Mouse (Mus musculus) hindbrain, postnatal 0 days (tissue): ENCODE measurements around the gene Gprc5b. TPM values are rescaled to one million over a fixed set of nuclear protein-coding genes. Genes with fewer than 3 reads are reported as not detected.
A peak's percentile ranks its signal among the peaks of the same experiment; 100 is the strongest.

Source experiments
- ATAC-seq: fragments of 200-750 bp; cut with Nextera tagmentation; 2 replicates; pipeline ENCODE4 v1.8.0; 2017; ENCODE audit warnings: mild to moderate bottlenecking, moderate TSS enrichment, moderate library complexity
- DNase-seq: peaks from one replicate; pipeline ENCODE4 v3.0.0-alpha.2; 2015; ENCODE audit warnings: low spot score
- H3K27ac ChIP-seq: fragments of 300-500 bp; sonication (generic); 2 replicates; pipeline ENCODE4 v1.5.1; 2014; ENCODE audit warnings: mild to moderate bottlenecking
- H3K27me3 ChIP-seq: fragments of 300-500 bp; sonication (generic); 2 replicates; pipeline ENCODE4 v1.6.1; 2014; ENCODE audit warnings: low read length, mixed read lengths; ENCODE audit not compliant: insufficient read depth
- H3K36me3 ChIP-seq: fragments of 300-500 bp; sonication (generic); 2 replicates; pipeline ENCODE4 v1.6.1; 2014; ENCODE audit warnings: low read length, mixed read lengths; ENCODE audit not compliant: insufficient read depth
- H3K4me1 ChIP-seq: fragments of 300-500 bp; sonication (generic); 2 replicates; pipeline ENCODE4 v1.6.1; 2014; ENCODE audit warnings: antibody characterized with exemption, low read length, mixed read lengths; ENCODE audit not compliant: insufficient read depth
- H3K4me2 ChIP-seq: fragments of 300-500 bp; sonication (generic); 2 replicates; pipeline ENCODE4 v1.6.1; 2014; ENCODE audit warnings: low read depth, mild to moderate bottlenecking, low read length, moderate library complexity, mixed read lengths
- H3K4me3 ChIP-seq: fragments of 300-500 bp; sonication (generic); 2 replicates; pipeline ENCODE4 v1.5.1; 2014; ENCODE audit warnings: low read length
- H3K9ac ChIP-seq: fragments of 300-500 bp; sonication (generic); replicated peaks from 2 replicates; pipeline ENCODE4 v1.6.1; 2014; ENCODE audit warnings: mild to moderate bottlenecking, low read length, moderate library complexity, mixed read lengths
- H3K9me3 ChIP-seq: fragments of 300-500 bp; sonication (generic); 2 replicates; pipeline ENCODE4 v1.6.1; 2016; ENCODE audit warnings: low read length, mixed read lengths
- CTCF ChIP-seq: IDR thresholded peaks from 2 replicates; pipeline ENCODE4 v1.5.1; 2016; ENCODE audit warnings: antibody characterized with exemption, control low read depth, low read depth
- WGBS: fragments of 180-500 bp; shearing (Covaris S2); extraction: QIAGEN DNeasy Blood & Tissue Kit; methylation state at CpG from one replicate; pipeline ENCODE4 v1.1.7; 2014; 5-methylcytosine and 5-hydroxymethylcytosine counted together
- polyA plus RNA-seq: library from polyadenylated mRNA; unstranded; fragments of >200 nt; fragmentation: Nextera tagmentation; extraction: Ambion mirVana; gene quantifications from 2 replicates; pipeline ENCODE4 v1.2.1, GENCODE M21; 2015
- total RNA-seq: library from RNA; depleted of rRNA; stranded (reverse); fragments of >200 nt; gene quantifications from 2 replicates; pipeline ENCODE4 v1.2.3, GENCODE M21; 2014

The Gprc5b gene
- total and polyA plus RNA-seq, 2 experiments from 2014 or later = 9.5 to 56.9 TPM

DNA sequence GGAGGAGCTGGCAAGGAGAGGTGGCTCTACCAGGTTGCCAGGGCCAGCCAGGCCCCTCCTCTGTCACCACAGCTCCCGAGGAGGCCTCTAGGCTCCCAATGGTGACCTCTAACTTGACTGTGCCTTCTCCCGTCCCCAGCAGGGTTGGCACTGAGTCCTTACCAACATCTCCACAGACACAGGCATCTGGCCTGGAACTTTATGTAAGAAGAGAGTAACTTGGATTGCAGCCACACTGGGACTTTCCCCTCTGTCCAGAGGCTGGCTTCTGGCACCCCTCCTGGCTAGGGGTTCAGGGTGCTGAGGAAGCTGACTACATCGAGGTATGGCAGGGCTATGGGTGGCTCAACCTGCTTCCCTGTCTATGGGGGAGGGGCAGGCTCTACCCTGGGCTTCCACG lies 13.7 kb downstream of the Gprc5b start:
- Histone ChIP-seq H3K27me3 (no peaks in the 10 kb centered on the region), H3K4me1 (peaks cover 26% of the 10 kb centered on the region), H3K4me2 (no peak overlapping the region), H3K9ac (no peak overlapping the region), H3K27ac (no peak overlapping the region), H3K36me3 (no peaks in the 10 kb centered on the region), H3K4me3 (no peak overlapping the region), H3K9me3 (no peaks in the 10 kb centered on the region)
- no peak for TF ChIP-seq CTCF
- ATAC-seq (peak; percentile 24; the same call in 1 of the 2 replicates), DNase-seq (peak; percentile 64)
- whole genome bisulfite sequencing = 50% methylated on average over 4 of the region's 4 CpGs

DNA sequence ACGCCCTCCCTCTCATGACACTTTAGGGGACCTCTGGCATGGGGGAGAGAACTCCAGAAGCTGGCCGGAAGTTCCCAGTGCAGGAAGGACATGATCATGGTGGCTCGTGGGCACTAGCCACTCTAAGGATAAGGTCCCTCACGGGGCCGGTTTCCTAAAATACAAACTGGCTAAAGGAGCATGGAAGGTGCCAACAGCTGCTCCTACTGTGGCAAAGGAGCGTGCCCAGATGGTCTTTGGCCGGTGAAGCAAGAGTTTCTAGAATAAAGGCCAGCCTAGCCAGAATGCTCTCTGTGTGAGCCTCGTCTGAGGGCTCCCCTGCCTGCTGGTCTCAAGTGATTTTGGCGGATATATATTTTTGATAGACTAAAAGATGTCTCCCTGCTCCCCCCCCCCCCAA lies 15.3 kb downstream of the Gprc5b start:
- H3K9me3 ChIP-seq = no peaks in the 10 kb centered on the region
- peaks cover 32% of the 10 kb centered on the region for H3K4me1 ChIP-seq
- no peak overlapping the region for H3K4me2 ChIP-seq
- no peaks in the 10 kb centered on the region for H3K36me3 ChIP-seq
- H3K4me3 ChIP-seq = no peak overlapping the region
- DNase-seq (peak; percentile 43), ATAC-seq (no peak)
- H3K9ac ChIP-seq = no peak overlapping the region
- no peaks in the 10 kb centered on the region for H3K27me3 ChIP-seq
- no peak overlapping the region for H3K27ac ChIP-seq
- no peak for TF ChIP-seq CTCF
- 58% methylated on average over 9 of the region's 9 CpGs for WGBS

DNA sequence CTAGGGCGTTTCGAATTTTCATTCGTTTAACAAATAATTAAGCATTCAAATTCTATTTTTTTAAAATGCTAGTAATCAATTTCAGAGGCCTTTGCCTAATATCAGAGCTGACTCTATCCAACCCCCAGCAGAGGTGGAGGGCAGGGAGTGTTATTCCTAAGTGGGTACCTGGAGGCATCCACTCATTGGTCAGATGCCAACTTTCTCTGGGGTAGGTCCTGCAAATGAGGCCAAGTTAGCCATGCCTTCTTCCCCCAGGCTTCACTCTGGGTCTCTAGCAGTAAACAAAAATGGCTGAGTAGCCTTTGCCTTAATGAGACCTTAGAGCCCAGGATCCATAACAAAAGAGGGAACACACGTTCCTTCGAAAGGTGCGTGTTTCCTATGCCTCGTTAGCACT lies 15.9 kb downstream of the Gprc5b start:
- Histone ChIP-seq H3K27ac (no peak overlapping the region), H3K9me3 (no peaks in the 10 kb centered on the region), H3K9ac (no peak overlapping the region), H3K4me1 (peaks cover 28% of the 10 kb centered on the region), H3K36me3 (no peaks in the 10 kb centered on the region), H3K27me3 (no peaks in the 10 kb centered on the region), H3K4me2 (no peak overlapping the region), H3K4me3 (no peak overlapping the region)
- DNase-seq (no peak), ATAC-seq (no peak)
- 80% methylated on average over 7 of the region's 7 CpGs for WGBS
- no peak for TF ChIP-seq CTCF

DNA sequence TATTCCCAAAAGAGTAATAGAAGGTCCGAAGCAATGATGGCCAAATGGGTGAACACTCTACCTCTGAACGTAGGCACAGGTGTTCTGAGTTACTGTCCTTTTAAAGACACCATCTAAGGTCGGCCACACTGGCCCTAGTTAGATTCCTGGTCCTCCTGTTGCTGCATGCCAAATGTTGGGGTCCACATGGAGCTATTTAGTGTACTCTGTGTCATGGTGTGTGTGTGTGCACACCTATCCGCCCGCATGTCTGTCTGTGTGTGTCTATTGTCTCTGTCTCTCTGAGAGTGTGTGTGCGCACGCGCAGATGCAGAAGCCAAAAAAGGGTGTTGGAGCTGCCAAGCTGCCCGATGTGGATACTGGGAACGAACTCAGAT lies 17.9 kb downstream of the Gprc5b start:
- Histone ChIP-seq H3K9me3 (no peaks in the 10 kb centered on the region), H3K4me1 (peaks cover 34% of the 10 kb centered on the region), H3K27me3 (no peaks in the 10 kb centered on the region), H3K9ac (no peak overlapping the region), H3K36me3 (no peaks in the 10 kb centered on the region), H3K27ac (peak overlapping the region; percentile 78), H3K4me3 (no peak overlapping the region), H3K4me2 (0 out of 2 replicates have a peak overlapping the region, but pooled peaks have one; percentile 41)
- ATAC-seq = no peak
- TF ChIP-seq CTCF = no peak
- 58% methylated on average over 10 of the region's 10 CpGs for WGBS
- DNase-seq = no peak

DNA sequence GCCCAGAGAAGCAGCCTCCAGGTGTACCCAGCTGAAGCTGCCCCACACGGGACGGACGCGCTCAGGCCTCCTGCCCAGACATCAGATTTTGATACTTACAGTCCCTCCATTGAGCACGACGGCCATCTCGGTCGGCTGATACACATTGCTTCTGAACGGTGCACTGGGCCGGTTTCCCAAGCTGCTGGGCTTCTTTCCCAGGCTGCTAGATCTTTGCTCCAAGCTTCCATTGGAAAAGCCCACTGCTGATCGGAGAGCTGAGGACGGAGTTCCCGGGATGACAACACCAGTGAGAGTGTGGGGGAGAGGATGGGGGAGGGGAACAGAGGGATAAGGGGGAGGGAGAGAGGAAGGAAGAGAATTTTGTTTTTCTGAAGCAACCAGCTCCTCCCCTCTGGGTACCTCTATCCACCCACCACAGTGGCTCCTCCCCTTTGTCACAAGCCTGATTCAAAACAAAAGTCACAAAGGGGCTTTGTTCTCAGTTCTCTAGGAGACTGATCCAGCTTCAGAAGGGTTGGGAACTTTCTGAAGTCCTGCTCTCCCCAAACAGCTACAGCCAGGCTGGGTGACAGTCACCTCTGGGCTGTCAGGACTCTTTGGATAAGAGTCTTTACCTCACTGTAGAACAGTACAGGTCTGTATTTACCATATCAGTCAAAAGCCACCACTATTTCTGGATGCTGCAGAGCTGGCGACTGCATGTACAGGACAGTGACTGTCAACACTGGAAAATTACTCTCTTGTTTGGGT lies 18.4 kb downstream of the Gprc5b start:
- Histone ChIP-seq H3K27ac (peak overlapping the region; percentile 78), H3K9me3 (no peaks in the 10 kb centered on the region), H3K9ac (0 out of 2 replicates have a peak overlapping the region, but pooled peaks have one; percentile 24), H3K27me3 (no peaks in the 10 kb centered on the region), H3K4me2 (peak overlapping the region; percentile 41), H3K36me3 (no peaks in the 10 kb centered on the region), H3K4me3 (no peak overlapping the region), H3K4me1 (peaks cover 30% of the 10 kb centered on the region)
- DNase-seq (peak; percentile 69), ATAC-seq (peak; percentile 81)
- 20% methylated on average over 14 of the region's 14 CpGs for WGBS
- no peak for TF ChIP-seq CTCF

DNA sequence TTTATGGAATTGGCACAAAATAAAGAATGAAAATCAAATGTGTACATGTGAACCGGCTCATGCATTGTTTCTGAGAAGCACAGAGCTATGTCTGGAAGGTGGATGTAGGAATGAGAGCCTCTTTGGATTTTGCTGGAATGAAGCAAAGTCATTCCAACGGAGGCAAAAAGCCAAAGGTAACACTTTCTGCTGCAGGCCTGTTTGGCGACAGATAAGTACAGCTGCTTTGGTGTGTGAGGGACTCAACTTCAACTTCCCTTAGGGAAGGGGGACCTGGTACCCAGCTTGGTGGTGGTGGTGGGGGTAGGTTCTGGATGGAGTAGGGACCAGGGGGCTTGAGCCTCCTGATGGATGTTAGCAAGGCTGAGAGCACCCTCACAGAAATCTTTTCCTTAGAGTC lies 19.2 kb downstream of the Gprc5b start:
- H3K36me3 ChIP-seq = no peaks in the 10 kb centered on the region
- no peak for TF ChIP-seq CTCF
- WGBS = 65% methylated on average over 3 of the region's 3 CpGs
- H3K27ac ChIP-seq = peak overlapping the region; percentile 78
- H3K4me3 ChIP-seq = no peak overlapping the region
- no peak for ATAC-seq
- no peak for DNase-seq
- peak overlapping the region; percentile 41 for H3K4me2 ChIP-seq
- no peaks in the 10 kb centered on the region for H3K9me3 ChIP-seq
- 0 out of 2 replicates have a peak overlapping the region, but pooled peaks have one; percentile 24 for H3K9ac ChIP-seq
- H3K27me3 ChIP-seq = no peaks in the 10 kb centered on the region
- peaks cover 28% of the 10 kb centered on the region for H3K4me1 ChIP-seq

DNA sequence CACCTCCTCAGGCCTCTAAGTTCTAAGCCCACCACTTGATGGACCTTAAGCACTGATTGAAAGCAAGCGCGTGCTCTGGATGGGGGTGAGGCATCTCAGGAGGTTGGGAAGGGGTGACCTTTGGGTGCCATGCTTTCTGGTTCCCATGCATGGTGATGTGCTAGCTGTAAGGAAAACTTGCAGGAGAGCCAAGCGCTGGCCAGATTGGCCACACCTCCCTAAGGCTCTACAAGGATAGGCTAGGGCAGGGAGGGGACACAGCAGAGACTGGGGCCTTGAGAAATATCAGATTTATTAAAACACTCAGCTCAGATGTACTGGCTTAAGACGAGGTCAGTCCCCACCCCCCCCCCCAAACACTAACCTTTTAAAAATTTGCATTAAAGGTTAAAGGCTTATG lies 21.6 kb downstream of the Gprc5b start:
- WGBS = 74% methylated on average over 4 of the region's 4 CpGs
- Histone ChIP-seq H3K4me3 (no peak overlapping the region), H3K9me3 (no peaks in the 10 kb centered on the region), H3K9ac (no peak overlapping the region), H3K36me3 (no peaks in the 10 kb centered on the region), H3K4me1 (peaks cover 25% of the 10 kb centered on the region), H3K27ac (no peak overlapping the region; the same call in 1 of the 2 replicates), H3K27me3 (no peaks in the 10 kb centered on the region), H3K4me2 (no peak overlapping the region)
- ATAC-seq (no peak), DNase-seq (no peak)
- no peak for TF ChIP-seq CTCF
